Mouse (Mus musculus) right cerebral cortex, postnatal 25 days (tissue): ENCODE results near the gene Mfng.
A peak's percentile ranks its signal among the peaks of the same experiment; 100 is the strongest.

Source experiments
- DNase-seq: peaks from one replicate; pipeline ENCODE4 v3.0.0; 2022

The Mfng gene

GRCm38 (mm10) chr15:78755226-78755625 is 18.0 kb downstream of the Mfng start:
- DNase-seq = no peak

DNA sequence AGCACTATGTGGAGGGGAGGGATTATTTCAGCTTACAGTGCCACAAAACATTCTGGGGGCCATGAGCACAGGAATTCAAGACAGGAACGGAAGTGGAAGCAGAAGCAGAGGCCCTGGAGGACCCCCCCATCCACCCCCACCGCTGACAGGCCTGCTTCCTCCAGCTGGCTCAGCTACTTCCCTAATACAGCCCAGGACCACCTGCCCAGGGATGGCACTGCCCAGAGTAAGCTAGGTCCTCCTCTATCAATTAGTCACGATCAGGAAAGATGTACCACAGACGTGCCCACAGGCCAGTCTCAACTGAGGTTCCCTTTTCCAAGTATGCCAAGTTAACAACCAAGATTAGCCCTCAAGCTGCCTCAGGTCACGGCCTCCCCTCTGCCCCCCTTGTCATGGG is 19.1 kb downstream of the Mfng start:
- DNase-seq = no peak

DNA sequence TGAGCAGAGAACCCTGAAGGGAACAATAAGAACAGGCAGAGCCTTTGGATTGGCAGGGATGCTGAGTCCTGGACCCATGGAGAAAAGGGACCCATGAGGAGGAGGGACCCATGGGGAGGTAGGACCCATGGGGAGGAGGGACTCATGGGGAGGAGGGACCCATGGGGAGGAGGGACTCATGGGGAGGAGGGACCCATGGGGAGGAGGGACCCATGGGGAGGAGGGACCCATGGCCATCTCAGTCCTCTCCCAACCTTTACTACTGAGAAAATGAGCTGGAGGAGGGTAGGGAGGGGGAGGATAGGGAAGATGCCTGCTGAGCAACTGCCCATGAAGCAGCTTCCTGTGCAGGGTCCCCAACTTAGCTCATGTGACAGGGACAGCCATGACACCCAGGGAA is 20.3 kb downstream of the Mfng start:
- no peak for DNase-seq

DNA sequence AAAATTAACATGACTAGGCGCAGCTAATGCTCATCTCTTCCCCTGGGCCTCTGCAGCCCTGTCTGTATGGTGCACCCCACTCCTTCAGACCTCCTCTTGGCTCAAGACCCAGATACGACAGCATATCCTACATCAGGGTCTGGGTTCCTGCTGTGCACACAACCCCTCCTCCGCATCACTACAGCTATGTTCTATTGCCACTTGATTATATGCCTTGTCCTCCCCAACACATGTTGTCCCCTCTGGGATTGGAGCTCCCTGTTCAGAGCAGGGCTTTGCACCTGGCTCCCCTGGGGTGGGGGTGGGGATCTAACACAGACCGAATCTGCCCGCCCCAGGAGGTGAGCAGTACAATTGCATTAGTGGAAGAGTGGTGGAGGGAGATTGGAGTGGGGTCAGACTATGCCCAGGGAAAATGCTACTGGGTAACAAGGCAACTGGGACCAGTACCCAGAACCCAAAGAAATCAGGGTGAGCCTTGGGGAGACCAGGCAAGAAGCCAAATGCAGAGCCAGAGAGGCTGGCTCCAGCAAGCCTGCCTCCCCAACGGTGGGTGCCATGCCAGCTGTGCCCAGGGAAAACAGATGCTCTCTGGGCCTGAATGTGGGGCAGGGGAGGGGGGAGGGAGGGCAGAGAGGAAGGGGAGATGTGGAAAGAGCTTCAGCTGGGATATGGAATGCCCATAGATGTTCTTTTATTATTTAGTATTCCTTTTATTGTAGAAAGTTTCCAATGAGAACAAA is 22.5 kb downstream of the Mfng start:
- DNase-seq = no peak

- no peak for DNase-seq
Measured at GRCm38 (mm10) chr15:78749855-78750254, 23.4 kb downstream of the Mfng start.

DNA sequence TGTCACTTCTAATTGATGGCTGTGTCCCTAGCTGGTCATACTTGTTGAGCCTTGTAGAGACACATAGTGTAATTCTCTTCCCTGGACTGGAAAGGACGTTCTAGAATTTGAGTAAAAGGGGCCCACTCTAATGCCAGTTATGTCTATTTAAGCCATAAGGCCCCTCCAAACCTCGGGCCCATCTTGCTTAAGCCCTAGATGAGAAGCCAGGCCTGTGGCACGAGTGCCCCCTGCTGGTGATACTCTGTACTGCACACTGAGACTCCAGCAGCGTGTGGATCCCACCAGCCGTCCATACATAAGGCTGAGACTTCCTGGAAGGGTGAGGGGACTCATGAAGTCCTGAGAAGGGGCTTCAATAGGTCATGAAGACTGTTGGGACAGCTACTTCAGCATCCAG is 29.1 kb downstream of the Mfng start:
- DNase-seq = peak; percentile 68

DNA sequence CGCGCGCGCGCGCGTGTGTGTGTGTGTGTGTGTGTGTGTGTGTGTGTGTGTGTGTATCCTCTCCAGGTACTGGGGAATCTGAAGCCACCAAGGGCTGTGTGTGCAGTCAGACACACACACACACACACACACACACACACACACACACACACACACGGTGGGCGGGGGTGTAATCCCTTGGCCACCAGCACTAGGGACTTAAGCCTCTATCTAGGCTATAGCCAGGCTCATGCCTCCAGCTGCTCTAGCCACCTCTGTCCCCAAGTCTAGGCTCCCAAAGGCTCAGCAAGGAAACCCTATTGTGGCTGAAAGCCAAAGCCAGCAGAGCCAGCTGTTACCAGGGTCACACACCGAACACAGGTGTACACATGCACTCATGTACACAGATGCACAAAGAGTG is 30.4 kb downstream of the Mfng start:
- DNase-seq = no peak

- no peak for DNase-seq
Measured at GRCm38 (mm10) chr15:78740662-78741061, 32.6 kb downstream of the Mfng start.

DNA sequence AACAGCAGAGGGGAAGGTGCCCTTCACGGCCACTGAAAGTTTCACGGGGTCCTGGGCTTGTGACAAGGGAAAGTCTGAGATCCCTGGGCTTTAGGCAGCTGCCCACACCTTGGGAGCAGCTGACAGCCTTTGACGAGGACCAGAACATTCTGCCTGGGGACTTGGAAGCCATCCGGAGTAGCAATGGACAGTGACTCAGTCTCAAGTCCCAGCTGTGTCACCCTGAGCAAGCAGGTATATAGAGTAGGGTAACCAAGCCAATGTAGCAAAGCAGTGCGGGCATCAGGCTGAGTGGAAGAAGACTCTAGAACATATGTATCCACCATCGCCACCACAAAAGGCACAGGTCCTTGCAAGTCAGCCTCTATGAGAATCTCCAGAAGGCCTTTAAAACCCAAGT is 36.1 kb downstream of the Mfng start:
- DNase-seq = no peak

DNA sequence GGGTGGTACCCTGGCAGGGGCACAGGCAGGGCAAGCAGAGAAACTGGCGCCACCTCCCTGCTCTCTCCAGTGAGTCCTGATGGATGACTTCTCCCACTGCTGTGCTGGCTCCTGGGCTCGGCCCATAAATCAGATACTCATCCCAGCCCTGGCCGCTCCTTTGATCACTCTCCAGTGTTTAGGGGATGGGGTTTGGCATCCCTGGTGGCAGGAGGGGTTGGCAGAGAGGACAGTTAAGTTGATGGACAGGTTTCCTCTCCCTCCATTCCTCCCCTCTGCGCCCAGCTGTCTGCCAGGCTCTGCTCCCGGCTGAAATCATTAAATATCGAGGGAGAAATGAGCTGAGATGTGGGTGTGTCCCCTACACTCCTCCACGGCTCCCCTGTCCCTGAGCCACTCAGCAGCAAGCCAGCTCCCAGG is 36.6 kb downstream of the Mfng start:
- no peak for DNase-seq

DNA sequence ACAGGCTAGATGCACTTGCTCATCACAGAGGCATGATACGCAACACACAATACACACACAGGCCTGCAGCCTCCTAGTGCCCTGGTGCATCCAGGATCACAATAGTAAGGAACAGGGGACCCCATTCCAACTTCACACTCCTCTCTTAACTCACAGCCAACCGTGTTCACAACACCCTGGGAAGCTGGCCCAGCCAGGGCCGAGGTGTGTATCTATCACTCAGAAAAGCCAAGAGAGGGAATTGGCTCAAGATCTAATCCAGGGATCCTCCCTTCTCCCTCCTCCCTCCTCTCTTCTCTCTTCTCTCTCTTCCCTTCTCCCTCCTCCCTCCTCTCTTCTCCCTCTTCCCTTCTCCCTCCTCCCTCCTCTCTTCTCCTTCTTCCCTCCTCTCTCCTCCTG is 37.1 kb downstream of the Mfng start:
- no peak for DNase-seq

DNA sequence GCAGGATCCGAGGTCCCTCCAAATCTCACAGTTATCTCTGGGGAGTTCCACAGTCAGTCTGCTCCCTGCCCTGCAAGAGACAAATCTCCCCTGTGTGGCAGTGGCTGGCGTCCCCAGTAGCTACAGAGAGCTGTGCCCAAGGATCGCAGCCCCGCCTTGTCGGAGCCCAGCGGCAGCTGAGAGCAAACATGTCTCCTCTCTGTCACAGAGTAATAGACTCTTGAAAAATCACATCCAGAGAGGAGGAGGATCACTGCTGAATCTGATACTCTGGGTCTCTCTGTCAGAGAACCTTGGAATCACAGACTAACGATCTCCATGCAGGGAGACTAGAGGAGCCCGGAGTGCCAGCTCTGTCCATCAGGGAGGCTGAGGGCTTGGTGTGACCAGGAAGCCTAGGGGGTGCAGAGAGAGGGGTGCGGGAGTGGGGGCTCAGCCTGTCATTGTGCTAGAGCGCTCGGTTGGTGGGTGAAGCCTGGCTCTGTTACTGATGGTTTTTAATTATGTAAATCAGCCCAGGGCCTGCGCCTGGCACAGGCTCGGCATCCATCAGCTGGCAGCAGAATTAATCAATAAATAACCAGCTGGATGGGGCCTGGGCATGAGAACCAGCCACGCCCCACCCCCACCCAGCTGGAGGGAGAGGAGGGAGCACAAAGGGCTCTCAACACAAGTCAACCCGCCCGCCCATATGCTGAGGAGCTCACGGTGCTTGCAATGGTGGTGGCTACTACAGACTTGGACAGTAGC is 37.7 kb downstream of the Mfng start:
- DNase-seq = no peak

GRCm38 (mm10) chr15:78731830-78732229 is 41.4 kb downstream of the Mfng start:
- DNase-seq = no peak

GRCm38 (mm10) chr15:78730315-78731049 is 42.8 kb downstream of the Mfng start:
- DNase-seq = no peak

GRCm38 (mm10) chr15:78726697-78727096 is 46.6 kb downstream of the Mfng start:
- no peak for DNase-seq

DNA sequence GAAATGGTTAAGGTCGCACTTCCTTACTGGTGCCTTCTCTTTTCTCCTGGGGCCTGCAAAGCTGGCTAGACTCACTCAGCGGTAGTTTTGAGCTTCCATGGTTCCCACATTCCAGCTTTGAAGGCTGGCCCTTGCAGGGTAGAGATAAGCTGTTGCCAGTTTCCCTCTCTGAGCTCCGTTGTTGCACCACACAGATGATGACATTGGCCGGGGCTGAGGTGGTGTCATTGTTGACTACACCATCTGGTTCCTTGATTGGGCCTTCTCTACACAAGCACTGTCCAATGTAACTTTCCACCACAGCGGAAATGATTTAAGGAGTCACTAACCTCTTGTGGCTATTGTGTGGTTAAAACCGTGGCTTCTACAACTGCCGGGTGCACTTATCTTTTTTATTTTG is 52.7 kb downstream of the Mfng start:
- no peak for DNase-seq

DNA sequence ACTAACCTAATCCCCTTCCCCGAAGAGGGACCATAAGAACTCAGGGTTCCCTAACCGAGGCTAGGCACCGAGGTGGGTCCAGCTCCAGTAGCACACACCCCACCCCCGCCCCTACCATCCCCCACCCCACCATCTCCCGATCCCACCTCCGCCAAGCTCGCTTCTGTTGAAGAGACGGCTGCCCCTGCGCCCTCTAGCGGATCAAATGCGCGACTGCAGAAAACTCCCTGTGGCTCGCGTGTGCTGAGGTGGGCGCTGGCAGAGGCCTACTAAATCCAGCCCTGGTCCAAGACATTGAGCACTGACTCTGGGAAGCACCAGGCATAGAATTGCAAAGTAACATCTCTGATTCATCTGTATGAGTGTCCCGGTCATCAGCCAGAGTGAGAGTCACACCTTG is 53.2 kb downstream of the Mfng start:
- DNase-seq = peak; percentile 78

DNA sequence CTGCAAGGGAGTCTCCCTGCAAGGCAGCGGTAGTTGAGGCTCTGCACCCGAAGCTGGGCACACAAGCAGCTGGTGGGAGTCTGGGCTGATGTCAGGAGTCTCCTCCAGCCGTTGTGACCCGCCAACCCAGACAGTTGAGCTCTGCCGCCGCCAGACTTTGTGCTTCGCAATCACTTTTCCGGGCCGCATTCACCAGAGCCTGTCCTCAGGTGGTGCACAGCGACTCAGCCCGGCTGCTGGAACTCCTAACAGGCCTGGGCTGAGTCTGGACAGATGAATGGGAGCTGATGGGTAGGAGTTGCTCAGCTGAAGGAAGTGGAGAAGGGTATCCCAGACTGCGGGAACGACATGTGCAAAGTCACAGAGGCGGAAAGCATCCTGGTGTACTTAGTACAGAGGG is 53.9 kb downstream of the Mfng start:
- no peak for DNase-seq

DNA sequence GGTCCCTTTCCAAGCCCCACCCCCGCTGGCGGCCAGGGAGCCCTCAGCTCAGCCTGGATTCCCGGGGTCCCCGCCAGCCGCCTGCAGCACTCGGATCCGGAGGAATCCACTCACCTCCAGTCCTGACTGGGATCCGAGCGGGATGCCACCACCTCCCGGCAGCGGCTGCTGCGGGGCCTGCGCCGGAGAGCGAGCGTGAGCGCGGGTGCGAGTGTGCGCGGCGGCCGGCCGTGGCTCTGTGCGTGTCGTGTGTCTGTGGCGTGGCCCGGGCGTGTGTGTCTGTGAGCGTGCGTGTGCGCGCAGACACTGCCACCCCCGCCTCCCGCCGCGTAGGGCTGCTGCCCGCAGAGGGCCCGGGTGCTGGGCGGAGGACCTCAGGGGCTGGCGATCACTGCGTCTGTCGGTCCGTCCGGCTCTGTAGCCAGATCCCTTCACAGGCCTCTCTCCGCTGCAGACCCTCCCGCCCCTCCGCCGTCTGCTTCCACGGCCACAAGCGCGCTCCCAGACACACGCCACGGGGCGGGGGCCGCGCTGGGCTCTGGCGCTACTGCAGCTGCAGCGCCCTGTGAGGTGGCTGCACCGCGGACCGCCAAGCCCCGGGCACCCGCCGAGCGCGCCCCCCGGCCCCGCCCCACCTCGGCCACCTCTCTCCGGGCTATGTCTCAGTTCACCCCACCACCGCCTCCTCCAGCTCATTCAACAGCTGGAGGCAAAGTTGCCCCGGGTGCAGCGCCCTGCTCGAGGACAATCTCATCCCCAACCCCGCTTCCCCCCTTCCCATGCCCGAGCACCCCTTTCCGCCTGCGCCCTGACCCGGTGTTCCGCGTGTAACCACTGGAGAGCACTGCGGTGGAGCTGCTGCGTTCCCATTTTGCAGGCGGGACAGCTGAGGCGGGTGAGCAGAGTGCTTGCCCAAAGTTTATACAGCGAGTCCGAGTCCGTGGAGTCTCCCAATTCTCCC is 54.7 kb downstream of the Mfng start, which contains the start of gene Elfn2:
Gene Elfn2 (minus strand): TSS at position 482 of the 961 bp plus-strand sequence.
- peak; percentile 79 for DNase-seq

DNA sequence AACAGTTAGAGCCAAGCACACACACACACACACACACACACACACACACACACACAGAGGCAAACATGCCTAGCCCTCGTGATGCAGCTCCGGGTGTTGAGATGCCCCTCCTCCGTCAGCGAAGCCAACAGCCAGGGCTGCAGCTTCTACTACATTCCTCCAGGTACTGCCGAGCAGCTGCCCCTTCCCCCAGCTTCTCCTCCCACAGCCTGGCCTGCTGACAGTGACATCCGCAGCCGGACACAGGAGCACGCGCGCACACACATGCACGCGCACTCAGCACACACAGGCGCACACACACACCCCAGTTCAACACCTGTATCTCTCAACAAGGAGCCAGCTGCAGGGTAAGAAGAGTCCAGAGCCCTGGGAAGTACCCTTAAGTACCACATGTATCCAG is 56.3 kb downstream of the Mfng start:
- DNase-seq = peak; percentile 69

GRCm38 (mm10) chr15:78715856-78716255 is 57.4 kb downstream of the Mfng start:
- no peak for DNase-seq

DNA sequence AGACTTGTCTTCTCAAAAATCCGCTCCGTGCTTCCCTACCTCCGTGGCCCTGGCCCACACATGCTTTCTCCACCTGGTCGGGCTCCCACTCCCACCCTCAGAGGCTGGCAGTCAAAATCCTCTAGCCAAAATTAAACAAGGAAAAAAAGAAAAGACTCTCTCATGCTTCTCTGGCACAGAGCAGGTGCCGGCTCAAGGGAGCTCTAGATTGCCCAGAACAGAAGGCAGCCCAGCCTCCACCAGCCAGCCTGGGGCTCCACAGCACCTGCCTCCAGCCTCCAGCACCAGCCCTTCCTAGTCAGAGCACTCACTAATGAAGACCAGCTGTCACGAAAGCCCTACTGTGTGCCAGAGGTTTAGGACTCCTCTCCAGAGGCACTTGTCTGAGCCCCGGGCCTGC is 59.5 kb downstream of the Mfng start:
- no peak for DNase-seq
